Mouse (Mus musculus): ENCODE data around the gene Coq2. TPM values are rescaled to one million over a fixed set of nuclear protein-coding genes. Genes with fewer than 3 reads are reported as not detected.

Coq2 gene
- total RNA-seq, 1 experiment = 27.4 TPM

DNA sequence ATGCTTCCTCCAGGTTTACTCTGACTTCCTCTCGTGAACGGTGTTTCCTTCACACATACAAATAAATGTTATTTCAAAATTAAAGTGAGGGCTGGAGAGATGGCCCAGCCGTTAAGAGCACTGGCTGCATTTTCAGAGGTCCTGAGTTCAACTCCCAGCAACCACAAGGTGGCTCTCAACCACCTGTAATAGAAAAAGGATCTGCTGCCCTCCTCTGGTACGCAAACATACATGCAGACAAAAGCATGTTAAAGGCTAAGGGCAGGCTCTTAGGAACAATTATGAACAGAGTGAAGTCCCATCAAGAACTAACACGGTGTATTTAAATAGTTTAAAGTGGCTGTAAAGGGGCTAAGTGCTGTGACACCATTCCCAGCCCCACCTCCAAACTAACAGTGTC, 11.1 kb downstream of the Coq2 start:
- Histone ChIP-seq H3K27ac (ENCODE audit: insufficient read depth, low read depth, low read length, poor library complexity, severe bottlenecking) (no peak overlapping the region), H3K9ac (ENCODE audit: insufficient read depth, low read depth, low read length, poor library complexity, severe bottlenecking) (no peak overlapping the region), H3K9me3 (ENCODE audit: control insufficient read depth, insufficient read depth, low read depth, low read length) (no peaks in the 10 kb centered on the region), H3K4me1 (ENCODE audit: control insufficient read depth in 2 of 2, insufficient read depth in 2 of 2, low read length in 2 of 2, poor library complexity in 1 of 2) (no peaks in the 10 kb centered on the region), H3K4me3 (ENCODE audit: insufficient read depth in 1 of 2, low read depth in 1 of 2, low read length in 2 of 2, poor library complexity in 1 of 2, severe bottlenecking in 1 of 2) (no peak overlapping the region), H3K36me3 (ENCODE audit: control insufficient read depth, insufficient read depth, low read length, poor library complexity, severe bottlenecking) (peaks cover 23% of the 10 kb centered on the region; the same call in 1 of the 2 replicates)
- DNase-seq (ENCODE audit: low read depth, low spot score) = no peak
- TF ChIP-seq ZC3H11A (IDR thresholded peaks at IDR 0.05; ENCODE audit: borderline replicate concordance, low read depth, low read length) (0 out of 2 replicates have a peak, but pooled peaks have one; percentile 2), ZNF384 (IDR thresholded peaks at IDR 0.05; ENCODE audit: low read depth, low read length) (0 out of 2 replicates have a peak, but pooled peaks have one; percentile 18), CHD2 (IDR thresholded peaks at IDR 0.05; ENCODE audit: low read depth, low read length) (no peak)
- in situ Hi-C loops (cut with MboI; ENCODE audit: low sequenced_read_pairs in 2 of 2, unreplicated experiment in 2 of 2) = no loop called here

DNA sequence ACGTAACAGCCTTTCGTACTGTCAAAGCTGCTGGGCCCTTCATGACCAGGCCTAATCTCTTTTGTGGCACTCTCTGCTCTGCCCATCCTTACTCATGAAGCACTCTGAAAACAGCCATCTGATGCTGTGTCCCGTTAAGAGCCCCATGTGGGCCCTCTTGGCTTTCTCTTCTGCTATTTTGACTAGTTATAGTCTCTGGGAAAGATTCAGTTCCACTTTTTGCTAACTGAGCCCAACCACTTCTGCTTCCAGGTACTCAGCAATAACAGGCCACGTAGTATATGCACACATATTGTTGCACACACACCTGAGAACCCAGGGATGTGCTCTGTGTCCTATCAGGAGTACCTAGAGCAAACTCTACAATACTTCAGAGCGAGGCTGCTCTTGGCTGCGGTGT, 11.9 kb downstream of the Coq2 start:
- TF ChIP-seq ZNF384 (IDR thresholded peaks at IDR 0.05; ENCODE audit: low read depth, low read length) (no peak), ZC3H11A (IDR thresholded peaks at IDR 0.05; ENCODE audit: borderline replicate concordance, low read depth, low read length) (no peak), MAFK (IDR thresholded peaks at IDR 0.05; ENCODE audit: insufficient read depth, low read depth, low read length) (no peak), CHD2 (IDR thresholded peaks at IDR 0.05; ENCODE audit: low read depth, low read length) (no peak), HCFC1 (IDR thresholded peaks at IDR 0.05; ENCODE audit: borderline replicate concordance, insufficient read depth, low read length) (no peak)
- H3K4me3 ChIP-seq (ENCODE audit: insufficient read depth in 1 of 2, low read depth in 1 of 2, low read length in 2 of 2, poor library complexity in 1 of 2, severe bottlenecking in 1 of 2) = no peak overlapping the region
- no peak for DNase-seq (ENCODE audit: low read depth, low spot score)
- H3K4me1 ChIP-seq (ENCODE audit: control insufficient read depth in 2 of 2, insufficient read depth in 2 of 2, low read length in 2 of 2, poor library complexity in 1 of 2) = no peaks in the 10 kb centered on the region
- H3K9ac ChIP-seq (ENCODE audit: insufficient read depth, low read depth, low read length, poor library complexity, severe bottlenecking) = no peak overlapping the region
- peaks cover 22% of the 10 kb centered on the region; the same call in 1 of the 2 replicates for H3K36me3 ChIP-seq (ENCODE audit: control insufficient read depth, insufficient read depth, low read length, poor library complexity, severe bottlenecking)
- H3K27ac ChIP-seq (ENCODE audit: insufficient read depth, low read depth, low read length, poor library complexity, severe bottlenecking) = no peak overlapping the region
- in situ Hi-C loops (cut with MboI; ENCODE audit: low sequenced_read_pairs in 2 of 2, unreplicated experiment in 2 of 2) = no loop called here
- no peaks in the 10 kb centered on the region for H3K9me3 ChIP-seq (ENCODE audit: control insufficient read depth, insufficient read depth, low read depth, low read length)

DNA sequence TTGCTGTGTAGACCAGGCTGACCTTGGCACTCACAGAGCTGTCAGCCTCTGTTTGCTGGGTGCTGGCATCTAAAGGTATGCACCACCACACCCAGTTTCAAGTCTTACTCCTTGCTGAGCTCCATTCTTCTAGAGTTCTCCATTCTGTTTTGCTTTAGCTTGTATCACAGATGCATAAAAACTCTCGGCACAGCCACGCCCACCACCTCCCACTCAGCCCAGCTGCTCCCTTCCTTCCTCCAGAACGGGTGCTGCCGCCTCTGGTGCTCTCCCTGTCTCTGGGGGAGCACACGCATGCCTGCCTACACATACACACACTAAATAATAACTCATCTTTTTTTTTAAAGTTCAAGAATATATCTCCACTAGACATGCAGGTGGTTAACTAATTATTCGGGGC, 16.5 kb downstream of the Coq2 start:
- Histone ChIP-seq H3K27ac (ENCODE audit: insufficient read depth, low read depth, low read length, poor library complexity, severe bottlenecking) (no peak overlapping the region), H3K36me3 (ENCODE audit: control insufficient read depth, insufficient read depth, low read length, poor library complexity, severe bottlenecking) (peaks cover 27% of the 10 kb centered on the region; the same call in 1 of the 2 replicates), H3K9ac (ENCODE audit: insufficient read depth, low read depth, low read length, poor library complexity, severe bottlenecking) (no peak overlapping the region), H3K4me1 (ENCODE audit: control insufficient read depth in 2 of 2, insufficient read depth in 2 of 2, low read length in 2 of 2, poor library complexity in 1 of 2) (no peaks in the 10 kb centered on the region), H3K4me3 (ENCODE audit: insufficient read depth in 1 of 2, low read depth in 1 of 2, low read length in 2 of 2, poor library complexity in 1 of 2, severe bottlenecking in 1 of 2) (no peak overlapping the region), H3K9me3 (ENCODE audit: control insufficient read depth, insufficient read depth, low read depth, low read length) (no peaks in the 10 kb centered on the region)
- TF ChIP-seq HCFC1 (IDR thresholded peaks at IDR 0.05; ENCODE audit: borderline replicate concordance, insufficient read depth, low read length) (no peak), CHD2 (IDR thresholded peaks at IDR 0.05; ENCODE audit: low read depth, low read length) (no peak), ZNF384 (IDR thresholded peaks at IDR 0.05; ENCODE audit: low read depth, low read length) (no peak), MAFK (IDR thresholded peaks at IDR 0.05; ENCODE audit: insufficient read depth, low read depth, low read length) (no peak), ZC3H11A (IDR thresholded peaks at IDR 0.05; ENCODE audit: borderline replicate concordance, low read depth, low read length) (no peak)
- in situ Hi-C loops (cut with MboI; ENCODE audit: low sequenced_read_pairs in 2 of 2, unreplicated experiment in 2 of 2) = no loop called here
- no peak for DNase-seq (ENCODE audit: low read depth, low spot score)

DNA sequence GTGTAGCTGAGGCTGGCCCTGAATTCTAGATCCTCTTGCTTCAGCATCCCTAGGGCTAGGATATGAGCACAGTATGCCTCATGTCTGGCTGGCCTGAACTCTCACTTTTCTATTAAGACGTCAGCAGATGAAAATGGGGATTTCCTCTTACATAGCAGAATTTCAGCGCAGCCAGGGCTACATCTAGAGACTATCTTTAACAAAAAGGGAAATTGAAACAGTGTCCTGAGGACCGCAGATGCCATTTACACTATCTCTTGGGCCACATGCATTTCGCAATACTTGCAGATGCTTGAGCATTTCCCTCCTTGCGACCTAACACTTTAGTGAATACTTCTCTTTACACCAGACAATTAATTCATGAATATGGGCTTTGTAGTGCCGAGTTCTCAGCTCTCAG, 18.6 kb downstream of the Coq2 start:
- no peak for DNase-seq (ENCODE audit: low read depth, low spot score)
- in situ Hi-C loops (cut with MboI; ENCODE audit: low sequenced_read_pairs in 2 of 2, unreplicated experiment in 2 of 2) = no loop called here
- no peak for TF ChIP-seq ZNF384 (IDR thresholded peaks at IDR 0.05; ENCODE audit: low read depth, low read length)
- no peak for TF ChIP-seq ZC3H11A (IDR thresholded peaks at IDR 0.05; ENCODE audit: borderline replicate concordance, low read depth, low read length)
- no peak for TF ChIP-seq CHD2 (IDR thresholded peaks at IDR 0.05; ENCODE audit: low read depth, low read length)
- TF ChIP-seq MAFK (IDR thresholded peaks at IDR 0.05; ENCODE audit: insufficient read depth, low read depth, low read length) = no peak
- no peak for TF ChIP-seq HCFC1 (IDR thresholded peaks at IDR 0.05; ENCODE audit: borderline replicate concordance, insufficient read depth, low read length)
- no peak overlapping the region for H3K4me3 ChIP-seq (ENCODE audit: insufficient read depth in 1 of 2, low read depth in 1 of 2, low read length in 2 of 2, poor library complexity in 1 of 2, severe bottlenecking in 1 of 2)
- no peaks in the 10 kb centered on the region for H3K9me3 ChIP-seq (ENCODE audit: control insufficient read depth, insufficient read depth, low read depth, low read length)
- no peak overlapping the region for H3K27ac ChIP-seq (ENCODE audit: insufficient read depth, low read depth, low read length, poor library complexity, severe bottlenecking)
- H3K36me3 ChIP-seq (ENCODE audit: control insufficient read depth, insufficient read depth, low read length, poor library complexity, severe bottlenecking) = peaks cover 18% of the 10 kb centered on the region; the same call in 1 of the 2 replicates
- no peak overlapping the region for H3K9ac ChIP-seq (ENCODE audit: insufficient read depth, low read depth, low read length, poor library complexity, severe bottlenecking)
- no peaks in the 10 kb centered on the region for H3K4me1 ChIP-seq (ENCODE audit: control insufficient read depth in 2 of 2, insufficient read depth in 2 of 2, low read length in 2 of 2, poor library complexity in 1 of 2)

DNA sequence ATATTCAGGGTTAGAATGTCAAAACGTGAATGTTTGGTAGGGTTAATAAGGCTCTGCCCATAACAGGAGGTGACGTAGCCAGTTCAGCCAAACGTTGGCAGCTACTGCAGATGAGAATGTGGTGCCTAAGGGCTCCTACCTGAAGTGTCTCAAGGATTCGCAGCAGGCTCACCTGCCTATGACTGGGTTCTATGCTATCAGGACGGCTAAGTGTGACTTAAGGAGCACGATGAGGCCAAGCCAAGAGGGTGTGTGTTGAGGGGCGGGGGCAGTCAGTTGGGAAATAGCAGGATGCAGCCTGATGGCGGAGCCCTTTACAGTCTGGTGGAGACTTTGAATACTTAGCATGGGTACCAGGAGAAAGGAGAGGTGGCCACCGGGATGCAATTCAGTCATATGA, 22.6 kb downstream of the Coq2 start:
- Histone ChIP-seq H3K4me3 (ENCODE audit: insufficient read depth in 1 of 2, low read depth in 1 of 2, low read length in 2 of 2, poor library complexity in 1 of 2, severe bottlenecking in 1 of 2) (no peak overlapping the region), H3K9me3 (ENCODE audit: control insufficient read depth, insufficient read depth, low read depth, low read length) (no peaks in the 10 kb centered on the region), H3K27ac (ENCODE audit: insufficient read depth, low read depth, low read length, poor library complexity, severe bottlenecking) (no peak overlapping the region), H3K9ac (ENCODE audit: insufficient read depth, low read depth, low read length, poor library complexity, severe bottlenecking) (no peak overlapping the region), H3K4me1 (ENCODE audit: control insufficient read depth in 2 of 2, insufficient read depth in 2 of 2, low read length in 2 of 2, poor library complexity in 1 of 2) (peaks cover 0 to 5% of the 10 kb centered on the region in 2 experiments; a peak in 3 of 4 replicates), H3K36me3 (ENCODE audit: control insufficient read depth, insufficient read depth, low read length, poor library complexity, severe bottlenecking) (peaks cover 8% of the 10 kb centered on the region; the same call in 1 of the 2 replicates)
- in situ Hi-C loops (cut with MboI; ENCODE audit: low sequenced_read_pairs in 2 of 2, unreplicated experiment in 2 of 2) = no loop called here
- DNase-seq (ENCODE audit: low read depth, low spot score) = no peak
- TF ChIP-seq MAFK (IDR thresholded peaks at IDR 0.05; ENCODE audit: insufficient read depth, low read depth, low read length) = no peak
